Mouse (Mus musculus): ENCODE results near the gene C1qtnf4.
"Not testable (repeated sequence)": the region's sequence is repeated elsewhere in the genome, so short reads cannot be mapped to it uniquely, and the experiment has no call there.

C1qtnf4 gene

GRCm38 (mm10) chr2:90886436-90886835, 776 bp downstream of the C1qtnf4 start:
- DNase-seq, result no peak

GRCm38 (mm10) chr2:90887627-90888026, 2.0 kb downstream of the C1qtnf4 start:
- no peak for DNase-seq

- peak; percentile 58 for DNase-seq
Observed at GRCm38 (mm10) chr2:90889550-90890548, 4.2 kb downstream of the C1qtnf4 start.

DNA sequence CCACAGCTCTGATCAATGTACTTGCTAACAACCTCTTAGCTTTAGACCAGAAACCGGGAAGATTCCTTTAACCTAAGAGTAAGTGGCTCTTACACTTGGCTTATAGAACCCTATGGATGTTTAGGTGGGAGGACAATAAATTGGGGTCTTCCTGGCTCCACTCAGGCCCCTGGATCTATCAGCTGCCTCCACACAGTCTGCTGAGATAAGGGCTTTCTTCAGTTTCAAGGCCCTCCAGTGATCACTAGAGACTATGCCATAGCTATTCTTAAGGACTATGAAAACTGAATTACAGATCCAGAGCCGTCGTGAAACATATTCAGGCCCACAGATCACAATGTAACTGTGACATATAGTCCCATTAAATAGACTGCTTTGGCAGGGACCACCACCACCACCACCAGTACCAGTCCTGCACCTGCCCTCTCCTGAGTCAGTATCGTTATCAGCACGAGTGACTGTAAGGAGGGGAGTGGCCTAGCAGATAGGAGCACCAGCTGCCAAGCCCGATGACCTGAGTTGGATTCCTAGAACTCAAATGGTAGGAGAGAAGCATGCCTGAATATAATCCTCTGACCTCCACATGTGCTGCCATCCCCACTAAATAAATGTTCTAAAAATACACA, 8.1 kb downstream of the C1qtnf4 start:
- no peak for DNase-seq

- DNase-seq, result not testable (repeated sequence)
Observed at GRCm38 (mm10) chr2:90894299-90894677, 8.6 kb downstream of the C1qtnf4 start.

DNA sequence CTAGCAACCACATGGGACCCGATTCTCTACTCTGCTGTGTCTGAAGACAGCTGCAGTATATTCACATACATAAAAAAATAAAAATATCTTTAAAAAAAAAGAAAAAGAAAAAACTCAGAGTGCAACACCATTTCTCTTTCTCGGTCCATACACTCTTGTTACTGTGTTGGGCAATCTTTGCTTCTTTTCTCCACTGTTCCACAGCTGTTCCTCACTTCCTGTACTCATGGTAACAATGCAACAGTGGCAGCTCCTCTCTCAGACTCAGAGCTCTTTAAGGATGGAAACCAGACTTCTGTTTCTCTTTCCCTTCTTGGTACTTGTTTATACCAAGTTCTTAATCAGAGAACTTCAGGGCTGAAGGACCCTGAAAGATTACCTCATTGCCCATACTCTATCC, 17.7 kb downstream of the C1qtnf4 start:
- no peak for DNase-seq

DNA sequence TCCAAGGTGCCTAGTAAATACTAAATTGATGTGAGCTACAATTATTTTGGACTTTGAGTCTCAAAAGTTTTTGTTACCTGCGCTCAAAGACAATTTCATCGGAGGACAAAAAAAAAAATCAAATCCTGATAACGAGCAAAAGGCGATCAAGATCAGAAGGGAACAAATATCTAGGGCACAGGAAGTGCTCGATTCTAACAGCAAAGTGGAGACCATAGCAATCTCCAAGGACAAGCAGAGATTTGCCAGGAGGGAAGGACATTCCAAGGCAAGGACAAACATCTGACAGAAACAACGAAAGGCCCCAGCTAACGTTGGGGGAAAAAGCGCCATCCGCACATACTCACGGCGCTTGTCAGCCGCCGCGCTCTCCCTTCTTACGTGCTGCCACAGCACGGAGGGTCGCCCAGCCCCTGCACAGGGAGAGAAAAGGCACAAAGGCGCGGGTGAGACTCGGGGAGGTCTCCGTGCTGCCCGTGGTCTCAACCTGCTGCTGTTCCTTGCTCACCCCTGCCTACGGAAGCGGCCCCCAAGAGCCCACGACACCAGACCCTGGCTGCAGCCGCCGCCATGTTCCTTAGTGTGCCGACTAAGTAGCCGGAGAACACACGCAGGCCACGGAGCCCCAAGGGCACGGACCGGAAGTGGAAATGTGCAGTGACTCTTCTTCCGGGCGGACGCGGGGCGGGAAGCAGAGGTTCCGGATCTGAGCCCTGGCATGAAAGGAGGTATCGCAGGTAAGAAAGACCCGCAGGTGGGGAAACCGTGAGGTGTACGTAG, 18.6 kb downstream of the C1qtnf4 start, which contains the start of the genes Kbtbd4 and Ndufs3:
Gene Kbtbd4 (plus strand): TSS at position 665 of the 780 bp plus-strand sequence.
Gene Ndufs3 (minus strand): TSS at position 752 of the 780 bp plus-strand sequence.
- DNase-seq, result peak; percentile 92

GRCm38 (mm10) chr2:90904856-90905224, 19.2 kb downstream of the C1qtnf4 start:
- no peak for DNase-seq

- no peak for DNase-seq
Observed at GRCm38 (mm10) chr2:90906721-90907120, 21.1 kb downstream of the C1qtnf4 start.

GRCm38 (mm10) chr2:90910861-90911260, 25.2 kb downstream of the C1qtnf4 start:
- no peak for DNase-seq

GRCm38 (mm10) chr2:90911668-90912067, 26.0 kb downstream of the C1qtnf4 start:
- no peak for DNase-seq

GRCm38 (mm10) chr2:90913671-90914070, 28.0 kb downstream of the C1qtnf4 start:
- peak; percentile 38 for DNase-seq

DNA sequence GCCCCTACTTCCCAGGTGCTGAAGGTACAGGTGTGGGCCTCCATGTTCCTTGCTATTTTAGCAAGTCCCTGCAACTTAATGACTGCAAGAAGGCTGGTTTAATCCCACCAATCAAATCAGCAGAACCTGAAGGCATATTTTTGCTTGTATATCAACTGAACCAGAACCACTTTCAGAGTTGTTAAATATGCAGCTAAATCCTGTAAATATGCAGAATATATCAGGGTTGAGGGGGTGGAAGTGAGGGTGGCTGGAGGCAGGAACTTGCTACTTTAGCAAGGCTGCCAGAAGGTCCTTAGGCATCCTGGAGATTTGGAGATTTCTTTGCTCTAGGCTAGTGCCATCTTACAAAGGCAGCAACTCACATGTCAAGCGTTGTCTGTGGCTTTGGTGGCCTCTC, 29.9 kb downstream of the C1qtnf4 start:
- no peak for DNase-seq

DNA sequence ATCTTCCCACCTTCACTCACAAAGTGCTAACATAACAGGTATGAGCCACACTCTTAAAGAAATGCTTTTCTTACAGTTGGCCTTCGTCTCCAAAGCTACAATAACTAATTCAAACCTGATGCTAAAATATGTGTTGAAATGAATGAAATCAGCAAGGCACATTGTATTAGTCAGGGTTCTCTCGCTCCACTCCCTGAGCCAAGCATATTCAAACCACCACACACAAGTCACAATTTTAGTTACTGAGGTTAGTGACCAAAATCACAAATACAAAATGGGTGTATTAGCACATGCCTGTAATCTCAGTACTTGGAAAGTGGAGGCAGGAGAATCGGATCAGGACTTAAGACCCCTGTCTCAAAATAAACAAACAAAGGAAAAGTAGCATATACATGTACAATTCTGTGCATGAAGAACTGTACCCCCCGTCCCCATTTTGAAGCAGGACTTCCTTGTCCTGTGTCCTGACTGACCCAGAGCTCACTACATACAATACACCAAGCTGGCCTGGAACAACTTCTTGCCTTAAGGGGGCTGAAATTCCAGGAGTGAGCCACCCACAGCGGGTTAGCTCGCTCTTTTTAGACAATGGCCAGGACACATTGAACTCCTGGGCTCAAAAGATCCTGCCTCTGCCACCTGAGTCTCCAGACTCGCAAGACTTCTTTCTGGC, 31.0 kb downstream of the C1qtnf4 start:
- no peak for DNase-seq

- peak; percentile 81 for DNase-seq
Observed at GRCm38 (mm10) chr2:90917233-90917998, 31.8 kb downstream of the C1qtnf4 start.

DNA sequence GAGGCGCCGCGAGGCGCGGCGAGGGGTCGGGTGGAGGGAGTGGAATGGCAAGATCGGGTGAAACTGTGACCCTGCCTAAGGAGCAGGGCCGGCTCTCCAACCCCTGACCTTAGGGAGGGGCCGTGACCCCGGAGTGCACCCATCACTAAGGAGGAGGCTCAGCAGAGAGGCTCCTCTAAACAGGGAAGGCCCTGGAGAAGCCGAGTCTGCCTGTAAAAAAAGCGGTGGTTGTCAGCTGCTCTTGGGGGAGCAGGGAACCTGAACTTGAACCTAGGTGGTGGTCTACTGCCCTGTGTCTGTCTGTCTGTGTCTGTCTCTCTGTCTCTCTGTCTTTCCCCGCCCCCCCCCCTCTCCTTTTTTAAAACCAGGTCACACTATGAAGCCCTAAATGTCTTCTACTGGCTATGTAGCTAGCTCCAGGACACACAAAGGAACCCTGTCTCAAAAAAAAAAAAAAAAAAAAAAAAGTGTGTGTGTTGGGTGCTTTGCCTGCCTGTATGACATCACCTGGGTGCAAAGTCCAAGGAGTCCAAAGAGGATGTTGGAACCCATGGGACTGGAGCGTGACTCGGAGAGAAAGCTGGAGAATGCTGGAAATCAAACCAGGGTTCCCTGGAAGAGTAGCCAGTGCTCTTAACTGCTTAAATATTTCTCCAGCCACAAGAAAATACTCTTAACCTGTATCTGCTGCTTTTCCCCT, 32.5 kb downstream of the C1qtnf4 start:
- peak; percentile 76 for DNase-seq

DNA sequence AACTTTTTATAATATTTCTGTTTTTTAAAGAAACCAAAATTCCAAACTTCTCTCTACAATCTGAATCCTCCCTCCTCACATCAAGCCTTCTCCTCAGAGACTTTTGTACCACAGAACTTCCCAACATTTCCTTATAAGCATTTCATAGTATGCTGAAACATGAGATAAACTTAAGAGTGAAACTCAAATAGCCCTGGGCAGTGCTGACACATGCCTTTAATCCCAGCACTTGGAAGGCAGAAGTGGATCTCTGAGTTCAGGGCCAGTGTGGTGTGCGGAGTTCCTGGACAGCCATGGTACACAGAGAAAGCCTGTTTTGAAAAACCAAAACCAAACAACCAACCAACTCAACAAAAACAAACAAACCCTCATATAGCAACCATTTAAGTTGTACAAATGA, 35.5 kb downstream of the C1qtnf4 start:
- DNase-seq, result no peak

- no peak for DNase-seq
Observed at GRCm38 (mm10) chr2:90922636-90923035, 37.0 kb downstream of the C1qtnf4 start.

DNA sequence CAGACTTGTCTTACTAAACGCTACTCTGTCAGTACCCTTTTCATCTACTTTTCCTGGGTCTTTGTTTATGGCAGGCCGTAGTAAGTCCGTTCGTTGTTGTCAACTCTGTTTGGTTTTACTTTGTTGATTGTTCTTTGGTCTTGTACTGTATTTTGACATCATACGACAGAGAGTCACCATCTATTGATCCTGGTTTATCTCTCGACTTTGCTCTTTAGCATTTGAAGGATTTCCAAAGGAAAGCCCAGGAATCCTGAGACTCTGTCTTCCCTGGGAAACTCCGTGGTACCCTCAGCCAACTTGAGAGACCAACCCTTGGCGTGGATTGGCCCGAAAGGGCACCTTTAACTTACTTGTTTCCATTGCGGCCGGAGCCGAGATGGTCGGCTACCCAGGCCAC, 42.9 kb downstream of the C1qtnf4 start:
- no peak for DNase-seq

- DNase-seq, result no peak
Observed at GRCm38 (mm10) chr2:90931829-90932228, 46.2 kb downstream of the C1qtnf4 start.

- no peak for DNase-seq
Observed at GRCm38 (mm10) chr2:90932273-90932672, 46.6 kb downstream of the C1qtnf4 start.

All from kidney, adult 18-20 months (tissue).